Comparison of ENCODE assay signal across 8 mouse cellular contexts in genomic region chr4:151996173-151996950, GRCm38 (mm10). TPM values are rescaled to one million over a fixed set of nuclear protein-coding genes. Genes with fewer than 3 reads are reported as not detected.
A peak's percentile ranks its signal among the peaks of the same experiment; 100 is the strongest.
DNase-seq lines count a peak whose midpoint lies in the region; ATAC-seq lines count a peak whose summit lies in the region.

Gene Phf13 (minus strand): TSS chr4:151996258.

- 0 out of 2 replicates have a peak, but pooled peaks cover 3% of the 10 kb centered on the region for H3K4me1 ChIP-seq in hindbrain, embryonic 11.5 days (replicated peaks; ENCODE audit: control insufficient read depth, insufficient read depth, low read length)

- peak within 1 kb of the TSS; percentile 88 for H3K4me2 ChIP-seq in hindbrain, embryonic 11.5 days (replicated peaks; ENCODE audit: low read depth, low read length)

- H3K9ac ChIP-seq in hindbrain, embryonic 11.5 days (ENCODE audit: low read depth, low read length) = peak within 1 kb of the TSS; percentile 93

- ATAC-seq in hindbrain, embryonic 11.5 days (ENCODE audit: low FRiP score) = peak; percentile 97

- under 1% methylated on average over 89 of the region's 94 CpGs for WGBS in hindbrain, embryonic 11.5 days

- H3K36me3 ChIP-seq in hindbrain, embryonic 11.5 days (ENCODE audit: control insufficient read depth, insufficient read depth, low read length) = 0 out of 2 replicates have a peak, but pooled peaks cover under 1% of the 10 kb centered on the region

- H3K4me3 ChIP-seq in hindbrain, embryonic 11.5 days (ENCODE audit: low read depth, low read length) = peak within 1 kb of the TSS; percentile 100

- peak; percentile 99 for DNase-seq in Muller cell, postnatal 12 days (ENCODE audit: inconsistent ontology term)
- peak; percentile 99 for DNase-seq in cerebellum, adult 9-11 months
- DNase-seq in frontal cortex, adult 2 months (ENCODE audit: extremely low spot score in 1 of 2, low spot score in 1 of 2) = peak; percentile 98 to 99
- DNase-seq in hindbrain, embryonic 11.5 days (ENCODE audit: low spot score) = peak; percentile 100
- DNase-seq in layer of hippocampus, postnatal 10 days (ENCODE audit: low spot score in 2 of 2) = peak; percentile 98
- peak; percentile 99 for DNase-seq in lung, postnatal 10 days
- DNase-seq in ovary, postnatal 36 days (ENCODE audit: low spot score) = peak; percentile 98
- peak; percentile 99 for DNase-seq in thymus, postnatal 25 days

- H3K27ac ChIP-seq in hindbrain, embryonic 11.5 days (ENCODE audit: low read depth, low read length) = peak within 1 kb of the TSS; percentile 78

- H3K9me3 ChIP-seq in hindbrain, embryonic 11.5 days (ENCODE audit: control insufficient read depth, low read length) = no peaks in the 10 kb centered on the region

- H3K27me3 ChIP-seq in hindbrain, embryonic 11.5 days (ENCODE audit: control insufficient read depth, insufficient read depth, low read length) = no peaks in the 10 kb centered on the region

RNA-seq across cellular contexts. Expression of gene Phf13, which starts in this region (rescaled TPM):
- 9.1 and 9.3 TPM in 2 replicates for polyA plus RNA-seq in frontal cortex, adult 2 months (2012; rRNA removed)
- polyA plus RNA-seq in hindbrain, embryonic 11.5 days (2014; fragmentation: Nextera tagmentation; extraction: Ambion mirVana) = 15.2 and 19.4 TPM in 2 replicates
- total RNA-seq in layer of hippocampus, postnatal 10 days (2021) = 10 to 100 TPM; 15.2 to 16.6 TPM

Comparison
In these comparisons a context has a peak if more than half of its experiments do, and no peak if none do; other contexts are left out.
1. Peak in every context shown above with its lines: DNase-seq, ATAC-seq, H3K4me3 ChIP-seq and H3K27ac ChIP-seq.